Mouse (Mus musculus) forebrain, embryonic 11.5 days (tissue): ENCODE data around the gene Fam207a. TPM values are rescaled to one million over a fixed set of nuclear protein-coding genes. Genes with fewer than 3 reads are reported as not detected.

Experiments used
- ATAC-seq: fragments of 200-750 bp; cut with Nextera tagmentation; replicated peaks from 2 replicates; pipeline ENCODE4 v1.8.0; 2017; ENCODE audit warnings: moderate TSS enrichment; ENCODE audit not compliant: low FRiP score
- DNase-seq: peaks from one replicate; pipeline ENCODE4 v3.0.0-alpha.2; 2017; ENCODE audit warnings: low spot score
- H3K27ac ChIP-seq: fragments of 300-500 bp; sonication (generic); 2 replicates; pipeline ENCODE4 v1.5.1; 2014; ENCODE audit warnings: low read depth, low read length
- H3K27me3 ChIP-seq: fragments of 300-500 bp; sonication (generic); 2 replicates; pipeline ENCODE4 v1.6.1; 2014; ENCODE audit warnings: mild to moderate bottlenecking, low read length, mixed read lengths; ENCODE audit not compliant: control insufficient read depth, insufficient read depth
- H3K36me3 ChIP-seq: fragments of 300-500 bp; sonication (generic); 2 replicates; pipeline ENCODE4 v1.6.1; 2014; ENCODE audit warnings: mild to moderate bottlenecking, low read length, moderate library complexity, mixed read lengths; ENCODE audit not compliant: control insufficient read depth, insufficient read depth
- H3K4me1 ChIP-seq: fragments of 300-500 bp; sonication (generic); replicated peaks from 2 replicates; pipeline ENCODE4 v1.6.1; 2014; ENCODE audit warnings: low read length, mixed read lengths; ENCODE audit not compliant: control insufficient read depth, insufficient read depth
- H3K4me2 ChIP-seq: fragments of 300-500 bp; sonication (generic); 2 replicates; pipeline ENCODE4 v1.6.1; 2014; ENCODE audit warnings: low read depth, mild to moderate bottlenecking, low read length, moderate library complexity, mixed read lengths; ENCODE audit not compliant: severe bottlenecking
- H3K4me3 ChIP-seq: fragments of 300-500 bp; sonication (generic); 2 replicates; pipeline ENCODE4 v1.5.1; 2014; ENCODE audit warnings: low read depth, low read length
- H3K9ac ChIP-seq: fragments of 300-500 bp; sonication (generic); 2 replicates; pipeline ENCODE4 v1.6.1; 2014; ENCODE audit warnings: low read length
- H3K9me3 ChIP-seq: fragments of 300-500 bp; sonication (generic); 2 replicates; pipeline ENCODE4 v1.6.1; 2016; ENCODE audit warnings: low read length, mixed read lengths; ENCODE audit not compliant: control insufficient read depth
- WGBS: fragments of 180-500 bp; shearing (Covaris S2); extraction: QIAGEN DNeasy Blood & Tissue Kit; methylation state at CpG from one replicate; pipeline ENCODE4 v1.1.7; 2014; 5-methylcytosine and 5-hydroxymethylcytosine counted together
- polyA plus RNA-seq: library from polyadenylated mRNA; unstranded; fragments of >200 nt; fragmentation: Nextera tagmentation; extraction: Ambion mirVana; gene quantifications from 2 replicates; pipeline ENCODE4 v1.2.1, GENCODE M21; 2014

Fam207a gene
- polyA plus RNA-seq, 1 experiment from 2014 or later: 40.6 TPM

DNA sequence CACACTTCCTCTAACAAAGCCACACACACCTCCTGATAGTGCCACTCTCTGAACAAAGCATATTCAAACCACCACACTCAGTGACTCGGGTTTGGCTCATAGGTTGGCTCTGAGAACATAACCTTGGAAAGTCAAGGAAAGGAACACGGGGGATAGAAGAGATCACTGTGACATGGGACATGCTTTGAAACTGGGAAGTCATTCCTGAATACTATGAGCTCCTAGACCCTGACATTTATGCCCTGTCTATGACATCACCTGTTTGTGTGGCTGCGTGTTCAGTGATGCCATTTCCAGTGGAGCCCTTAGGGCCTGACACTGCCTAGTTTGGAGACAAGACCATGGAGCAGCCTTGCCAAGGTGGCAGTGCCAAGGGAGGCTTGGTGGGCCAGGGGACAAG, 57.9 kb downstream of the Fam207a start:
- H3K36me3 ChIP-seq: no peaks in the 10 kb centered on the region
- no peaks in the 10 kb centered on the region for H3K27me3 ChIP-seq
- no peak overlapping the region for H3K4me3 ChIP-seq
- ATAC-seq (no peak), DNase-seq (no peak)
- H3K9me3 ChIP-seq: no peaks in the 10 kb centered on the region
- no peaks in the 10 kb centered on the region for H3K4me1 ChIP-seq
- no peak overlapping the region for H3K9ac ChIP-seq
- WGBS: 80% methylated on average over 3 of the region's 3 CpGs
- H3K4me2 ChIP-seq: no peak overlapping the region
- H3K27ac ChIP-seq: no peak overlapping the region

GRCm38 (mm10) chr10:77456507-77456906, 59.1 kb downstream of the Fam207a start:
- H3K4me3 ChIP-seq: no peak overlapping the region
- no peaks in the 10 kb centered on the region for H3K9me3 ChIP-seq
- no peak overlapping the region for H3K4me2 ChIP-seq
- DNase-seq: no peak
- H3K27ac ChIP-seq: no peak overlapping the region
- 78% methylated on average over 7 of the region's 7 CpGs for WGBS
- no peaks in the 10 kb centered on the region for H3K36me3 ChIP-seq
- H3K27me3 ChIP-seq: no peaks in the 10 kb centered on the region
- no peaks in the 10 kb centered on the region for H3K4me1 ChIP-seq
- ATAC-seq: no peak
- H3K9ac ChIP-seq: no peak overlapping the region

GRCm38 (mm10) chr10:77455251-77456010, 60.2 kb downstream of the Fam207a start:
- H3K36me3 ChIP-seq: no peaks in the 10 kb centered on the region
- no peaks in the 10 kb centered on the region for H3K9me3 ChIP-seq
- no peak for DNase-seq
- no peaks in the 10 kb centered on the region for H3K27me3 ChIP-seq
- no peak overlapping the region for H3K4me2 ChIP-seq
- WGBS: 87% methylated on average over 14 of the region's 14 CpGs
- H3K4me3 ChIP-seq: no peak overlapping the region
- no peaks in the 10 kb centered on the region for H3K4me1 ChIP-seq
- no peak for ATAC-seq
- H3K27ac ChIP-seq: no peak overlapping the region
- H3K9ac ChIP-seq: no peak overlapping the region

GRCm38 (mm10) chr10:77454795-77455194, 60.8 kb downstream of the Fam207a start:
- Histone ChIP-seq H3K27me3 (no peaks in the 10 kb centered on the region), H3K9ac (no peak overlapping the region), H3K9me3 (no peaks in the 10 kb centered on the region), H3K4me2 (no peak overlapping the region), H3K27ac (no peak overlapping the region), H3K36me3 (no peaks in the 10 kb centered on the region), H3K4me3 (no peak overlapping the region), H3K4me1 (no peaks in the 10 kb centered on the region)
- ATAC-seq (no peak), DNase-seq (no peak)
- WGBS: 89% methylated on average over 6 of the region's 6 CpGs

- H3K4me1 ChIP-seq: no peaks in the 10 kb centered on the region
- no peak overlapping the region for H3K4me3 ChIP-seq
- H3K4me2 ChIP-seq: no peak overlapping the region
- WGBS: 93% methylated on average over 4 of the region's 4 CpGs
- DNase-seq: no peak
- H3K36me3 ChIP-seq: no peaks in the 10 kb centered on the region
- H3K27me3 ChIP-seq: no peaks in the 10 kb centered on the region
- H3K9me3 ChIP-seq: no peaks in the 10 kb centered on the region
- no peak overlapping the region for H3K9ac ChIP-seq
- H3K27ac ChIP-seq: no peak overlapping the region
- no peak for ATAC-seq
Measured at GRCm38 (mm10) chr10:77451822-77452221, 63.8 kb downstream of the Fam207a start.

DNA sequence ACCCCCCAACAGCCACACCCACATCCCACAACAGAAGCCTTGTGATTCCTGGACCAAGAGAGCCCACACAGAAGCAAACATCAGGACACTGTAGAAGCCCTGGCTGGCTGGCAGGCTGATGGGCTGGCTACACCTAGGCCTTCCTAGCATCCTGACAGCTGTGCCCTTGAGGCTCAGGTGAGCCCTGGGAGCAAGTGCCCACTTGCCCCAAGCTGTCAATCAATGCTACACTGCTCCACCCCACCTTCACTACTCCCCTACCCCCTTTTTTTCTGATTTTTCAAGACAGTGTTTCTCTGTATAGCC, 65.5 kb downstream of the Fam207a start:
- H3K36me3 ChIP-seq: no peaks in the 10 kb centered on the region
- no peaks in the 10 kb centered on the region; the same call in 1 of the 2 replicates for H3K9me3 ChIP-seq
- H3K9ac ChIP-seq: no peak overlapping the region
- no peaks in the 10 kb centered on the region for H3K4me1 ChIP-seq
- no peak overlapping the region for H3K27ac ChIP-seq
- ATAC-seq (no peak), DNase-seq (no peak)
- H3K27me3 ChIP-seq: no peaks in the 10 kb centered on the region
- H3K4me2 ChIP-seq: no peak overlapping the region
- no peak overlapping the region for H3K4me3 ChIP-seq

DNA sequence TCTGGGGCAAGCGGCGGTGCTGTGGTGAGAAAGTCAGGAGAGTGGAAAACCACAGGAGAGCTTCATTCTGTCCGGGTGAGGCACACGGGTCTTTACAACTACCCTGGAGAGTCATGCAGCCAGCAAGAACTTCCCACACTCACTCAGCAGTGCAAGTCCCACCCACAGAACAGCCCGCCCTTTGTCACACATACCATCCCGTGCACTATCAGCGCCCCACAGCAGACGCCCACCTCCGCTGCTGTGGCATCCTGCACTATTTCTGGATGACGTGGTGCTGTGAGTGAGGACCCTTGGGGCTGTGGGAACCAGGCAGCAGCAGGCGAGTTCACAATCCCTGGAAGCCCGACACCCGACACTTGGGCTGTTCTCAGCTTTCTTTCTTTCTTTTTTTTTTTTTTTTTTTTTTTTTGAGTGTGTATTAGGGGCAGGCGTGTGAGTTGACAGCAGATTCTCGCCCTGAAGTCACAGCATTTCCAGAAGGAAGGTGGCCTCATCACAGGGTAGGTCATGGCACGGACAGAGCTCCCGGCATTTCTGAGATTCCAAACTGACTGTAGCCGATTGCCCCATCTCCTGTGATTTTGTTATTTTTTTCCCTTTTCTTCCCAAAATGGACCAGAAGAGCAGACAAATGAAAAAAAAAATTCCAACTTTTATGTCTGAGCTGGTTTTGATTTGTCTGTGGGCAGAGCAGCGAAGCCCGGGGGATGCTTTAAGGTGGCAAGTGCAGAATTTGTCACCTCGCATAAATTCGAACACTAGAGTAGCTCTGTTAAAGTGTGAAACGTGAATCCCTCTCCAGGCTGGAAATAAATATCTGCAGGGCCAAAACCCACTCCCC, 66.0 kb downstream of the Fam207a start:
- no peaks in the 10 kb centered on the region for H3K27me3 ChIP-seq
- no peaks in the 10 kb centered on the region for H3K4me1 ChIP-seq
- WGBS: 49% methylated on average over 23 of the region's 23 CpGs
- no peak overlapping the region for H3K4me3 ChIP-seq
- ATAC-seq: no peak
- no peak overlapping the region for H3K9ac ChIP-seq
- no peak overlapping the region for H3K4me2 ChIP-seq
- no peaks in the 10 kb centered on the region; the same call in 1 of the 2 replicates for H3K9me3 ChIP-seq
- DNase-seq: no peak
- H3K27ac ChIP-seq: no peak overlapping the region
- no peaks in the 10 kb centered on the region for H3K36me3 ChIP-seq

DNA sequence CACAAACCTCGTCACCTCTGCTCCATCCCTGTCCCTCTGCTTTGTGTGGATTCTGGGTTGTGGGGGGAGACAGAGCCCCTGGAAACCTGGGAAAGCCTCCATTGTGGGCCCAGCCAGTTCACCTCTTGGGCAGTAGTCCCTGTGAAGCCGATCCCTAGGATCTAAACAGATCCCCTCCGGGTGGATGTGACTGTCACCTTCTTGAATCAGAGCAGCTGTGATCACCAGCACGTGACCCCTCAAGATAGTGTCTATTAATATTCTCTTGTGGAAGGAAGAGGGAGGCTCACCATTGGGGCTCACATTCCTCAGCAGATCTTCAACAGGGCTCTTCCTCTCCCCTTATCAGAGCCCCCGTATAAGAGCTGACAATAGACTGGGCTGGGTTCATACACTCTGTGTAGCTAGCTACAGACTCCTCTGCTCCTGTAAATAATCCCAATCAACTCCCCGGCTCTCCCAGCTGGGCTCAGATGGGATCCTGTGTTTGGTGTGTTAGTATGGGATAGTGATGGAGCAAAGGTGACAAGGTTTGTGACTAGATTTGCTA, 66.8 kb downstream of the Fam207a start:
- H3K27ac ChIP-seq: no peak overlapping the region
- no peaks in the 10 kb centered on the region for H3K4me1 ChIP-seq
- no peaks in the 10 kb centered on the region for H3K27me3 ChIP-seq
- H3K9me3 ChIP-seq: no peaks in the 10 kb centered on the region; the same call in 1 of the 2 replicates
- 75% methylated on average over 6 of the region's 6 CpGs for WGBS
- ATAC-seq (no peak), DNase-seq (no peak)
- no peak overlapping the region for H3K9ac ChIP-seq
- no peak overlapping the region for H3K4me3 ChIP-seq
- H3K36me3 ChIP-seq: no peaks in the 10 kb centered on the region
- no peak overlapping the region for H3K4me2 ChIP-seq
